Mouse (Mus musculus): ENCODE measurements at regions not wholly inside any gene's neighbourhood (a gene's known extent, or its start where the extent isn't known, plus 50 kb on each side); places are given as distances from the start of the nearest gene placed in this dataset.

DNA sequence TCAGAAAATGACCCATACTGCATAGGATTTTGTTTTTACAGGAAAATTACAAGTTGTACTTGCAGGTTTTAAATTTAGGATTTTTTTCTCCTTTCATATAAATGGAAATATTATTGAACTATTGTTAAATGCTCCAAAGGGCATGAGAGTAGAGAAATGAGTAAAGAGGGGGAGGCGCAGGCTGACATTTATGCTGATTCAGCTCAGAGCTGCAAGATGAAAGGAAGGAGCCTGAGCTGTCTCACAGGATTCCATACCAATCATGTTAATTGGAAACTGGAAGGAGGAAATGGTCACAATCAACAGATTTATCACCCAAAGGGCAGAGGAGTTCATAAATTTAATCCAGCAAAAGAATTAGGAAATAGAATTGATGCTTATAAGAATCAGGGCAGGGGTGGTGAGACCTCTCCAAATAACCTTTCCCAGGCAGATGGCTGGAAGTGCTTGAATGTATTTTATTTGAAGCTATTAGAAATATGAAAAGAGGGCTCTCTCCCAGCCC lies 1046.2 kb upstream of the Lrrc6 start:
- no peak for TF ChIP-seq POLR2A (IDR thresholded peaks at IDR 0.05; ENCODE audit: insufficient read depth, low read depth, low read length)
- TF ChIP-seq CTCF (IDR thresholded peaks at IDR 0.05; ENCODE audit: insufficient read depth, low read depth, low read length), result no peak
